Mouse (Mus musculus) kidney, postnatal 25 days (tissue): Measurements from ENCODE around the gene Ddr2.
A peak's percentile ranks its signal among the peaks of the same experiment; 100 is the strongest.

ENCODE experiments used
- DNase-seq, 2 experiments: peaks; one replicate each; pipeline ENCODE4 v3.0.0; 2021; ENCODE audit warnings: mixed read lengths in 2 of 2

Gene Ddr2

DNA sequence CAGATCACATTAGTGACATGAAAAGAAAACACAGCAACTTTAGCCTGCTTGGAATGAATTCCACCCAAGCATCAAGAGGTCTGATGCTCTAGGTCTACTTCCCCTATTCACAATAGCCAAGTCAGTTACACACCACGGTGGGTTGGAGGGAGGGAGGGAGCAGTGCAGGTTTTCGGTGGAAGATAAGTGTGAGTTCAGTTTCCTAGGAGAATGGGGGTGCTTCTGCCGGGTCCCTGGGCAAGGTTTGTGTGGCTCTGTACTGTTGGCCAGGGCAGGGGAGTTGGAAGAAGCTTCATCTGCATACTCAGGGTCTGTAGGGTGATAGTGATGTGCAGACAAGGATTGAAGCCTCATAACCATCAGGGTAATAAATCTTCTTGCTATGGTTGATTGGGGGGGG is 164.6 kb downstream of the Ddr2 start:
- no peak for DNase-seq

DNA sequence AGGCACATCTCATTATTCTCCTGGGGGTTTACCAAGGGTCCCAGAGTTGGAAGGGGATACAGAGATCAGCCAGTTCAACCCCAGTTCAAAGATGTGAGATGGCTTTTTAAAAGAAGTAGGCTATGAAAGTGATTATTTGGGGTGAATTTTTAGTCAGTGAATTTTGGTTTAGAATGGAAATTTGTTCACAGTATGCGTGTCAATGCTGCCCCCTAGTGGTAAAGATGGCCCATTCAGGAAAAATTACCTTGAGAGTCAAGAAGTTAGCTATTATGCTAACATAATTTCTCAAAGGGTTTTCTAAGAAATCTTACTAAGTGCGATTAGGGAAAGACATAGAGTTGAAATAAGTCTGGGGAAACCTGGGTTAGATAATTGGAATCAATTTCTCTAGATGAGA is 171.2 kb downstream of the Ddr2 start:
- DNase-seq, result peak in 1 of 2 experiments; percentile 72

DNA sequence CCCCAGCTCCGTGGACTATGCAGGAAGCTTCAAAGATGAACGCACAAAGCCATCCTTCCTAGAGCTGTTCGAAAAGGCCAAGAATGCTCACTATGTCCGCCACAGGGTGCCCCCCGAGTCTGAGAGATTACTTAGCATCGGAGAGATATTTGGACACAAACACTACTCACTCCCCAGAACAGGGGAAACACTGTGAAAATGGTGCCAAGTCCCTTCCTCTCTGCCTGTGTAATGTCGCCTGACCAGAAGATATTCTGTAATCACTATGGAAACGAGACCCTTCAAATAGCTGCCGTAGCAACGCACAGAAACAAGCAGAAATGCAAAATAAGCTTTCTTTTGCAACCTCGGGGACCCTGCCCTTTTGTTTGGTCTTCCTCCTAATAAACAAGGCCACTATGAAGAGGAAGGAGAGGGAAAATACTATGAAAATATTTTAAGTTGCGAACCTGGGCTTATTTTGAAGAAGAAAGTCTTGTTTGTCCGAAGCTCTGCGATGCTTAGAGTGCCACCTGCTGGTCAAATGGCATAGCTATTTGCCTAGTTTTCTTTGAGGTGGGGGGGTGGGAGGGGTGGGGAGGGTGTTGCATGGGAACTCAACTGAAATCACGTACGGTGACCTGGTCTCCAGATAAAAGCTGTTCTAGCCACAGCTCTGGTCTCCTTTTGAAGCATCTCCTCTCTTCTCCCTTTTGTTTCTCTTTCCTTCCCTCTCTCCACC is 176.4 kb downstream of the Ddr2 start:
- DNase-seq, result peak; percentile 49 to 73

DNA sequence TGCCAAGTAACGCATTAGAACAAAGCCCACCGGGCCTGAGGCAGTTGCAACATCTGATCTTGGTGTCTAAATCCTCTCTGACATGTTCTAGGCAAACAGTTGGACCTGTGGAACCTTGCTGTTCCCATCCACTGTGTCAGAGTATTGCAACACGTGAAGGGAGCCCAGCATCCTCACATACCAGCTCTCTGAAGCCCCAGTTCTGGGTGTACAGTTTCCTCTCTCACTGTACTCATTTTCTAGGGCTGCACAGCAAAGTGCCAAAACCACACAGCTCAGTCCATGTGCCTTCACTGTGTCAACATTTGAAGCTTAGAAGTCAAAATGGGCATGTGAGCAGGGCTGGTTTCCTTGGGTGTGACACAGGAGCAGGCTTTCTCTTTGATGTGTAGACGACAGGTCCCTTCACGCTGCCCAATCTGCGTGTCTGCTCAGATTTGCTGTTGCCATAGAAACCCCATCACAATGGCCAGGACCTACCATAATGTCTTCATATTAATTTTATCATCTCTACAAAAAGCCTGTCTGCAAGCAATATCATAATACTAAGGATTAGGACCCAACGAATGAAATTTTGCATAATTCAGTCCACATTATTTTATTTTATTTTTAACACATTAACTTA is 178.3 kb downstream of the Ddr2 start:
- no peak for DNase-seq

DNA sequence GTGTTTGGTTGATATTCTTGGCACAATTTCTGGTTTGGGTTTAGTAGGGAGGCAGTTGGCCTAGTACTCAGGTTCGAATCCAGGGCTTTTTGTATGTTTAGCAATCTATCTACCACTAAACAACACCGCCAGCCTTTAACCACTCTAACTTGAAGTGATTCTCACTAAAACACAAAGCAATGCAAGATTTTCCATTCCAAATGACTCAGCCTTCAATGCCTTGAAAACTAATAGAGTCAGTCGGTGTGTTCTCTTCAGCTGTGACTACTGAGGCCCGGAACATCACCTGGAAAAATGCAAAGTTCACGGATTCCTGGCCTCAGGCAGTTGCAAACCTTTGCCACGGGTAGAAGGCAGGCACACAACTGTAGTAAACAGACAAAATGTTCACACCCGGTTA is 178.9 kb downstream of the Ddr2 start:
- DNase-seq, result no peak

DNA sequence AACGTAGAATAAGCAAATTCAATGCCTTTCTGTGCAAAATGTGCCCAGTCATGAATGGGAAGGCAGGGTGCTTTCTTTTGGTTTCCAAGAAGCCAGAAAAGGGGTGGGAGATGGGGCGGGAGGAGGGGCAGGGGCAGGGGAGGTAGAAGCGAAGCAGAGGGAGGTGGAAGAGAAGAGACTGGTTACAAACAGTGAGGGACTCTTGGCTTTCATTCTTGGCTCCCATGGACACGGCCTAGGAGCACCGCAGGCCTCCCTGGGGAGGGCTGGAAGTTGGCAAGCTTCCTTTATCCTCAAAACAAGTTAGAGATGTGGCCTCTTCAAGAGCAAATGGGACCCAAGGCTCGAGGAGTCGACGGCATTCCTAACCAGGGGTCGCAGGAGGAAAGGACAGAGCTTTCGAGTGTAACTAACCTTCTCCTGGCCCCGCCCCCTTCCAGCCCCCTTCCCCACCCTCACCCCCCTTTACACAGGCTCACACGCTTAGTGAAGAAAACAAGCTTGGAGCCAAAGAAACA is 182.0 kb downstream of the Ddr2 start, which contains the start of gene Ccdc190:
Ccdc190 (plus strand) TSS at position 195 of the 518 bp plus-strand sequence.
- peak; percentile 40 to 48 for DNase-seq

DNA sequence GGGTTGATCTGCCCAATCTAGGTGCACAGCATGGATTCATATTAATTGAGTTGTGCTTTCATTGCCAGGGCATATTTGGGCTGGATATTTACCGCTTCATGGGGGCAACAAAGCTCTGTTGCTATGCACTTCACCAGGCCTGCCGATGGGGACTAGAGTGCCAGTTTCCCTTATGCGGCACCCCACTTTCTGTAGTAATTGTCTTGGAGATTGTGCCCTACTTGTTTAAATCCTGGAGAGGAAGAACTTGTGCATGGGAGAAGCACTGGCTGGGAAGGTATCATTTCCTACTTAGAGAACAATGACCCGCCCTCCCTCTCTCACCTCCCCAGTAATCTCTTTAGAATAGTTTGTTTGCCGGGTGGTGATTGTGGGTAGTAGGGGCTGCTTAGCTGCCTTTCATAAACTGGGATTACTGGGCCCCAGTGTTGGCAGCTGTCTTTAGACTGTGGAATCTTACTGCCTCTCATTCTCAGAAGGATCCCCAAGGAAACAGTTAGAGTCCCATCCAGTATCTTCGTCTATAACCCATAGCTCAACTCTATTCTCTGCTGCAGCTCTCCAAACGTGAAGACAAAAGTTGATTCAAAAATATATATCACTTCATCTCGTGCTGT is 182.7 kb downstream of the Ddr2 start:
- no peak for DNase-seq

DNA sequence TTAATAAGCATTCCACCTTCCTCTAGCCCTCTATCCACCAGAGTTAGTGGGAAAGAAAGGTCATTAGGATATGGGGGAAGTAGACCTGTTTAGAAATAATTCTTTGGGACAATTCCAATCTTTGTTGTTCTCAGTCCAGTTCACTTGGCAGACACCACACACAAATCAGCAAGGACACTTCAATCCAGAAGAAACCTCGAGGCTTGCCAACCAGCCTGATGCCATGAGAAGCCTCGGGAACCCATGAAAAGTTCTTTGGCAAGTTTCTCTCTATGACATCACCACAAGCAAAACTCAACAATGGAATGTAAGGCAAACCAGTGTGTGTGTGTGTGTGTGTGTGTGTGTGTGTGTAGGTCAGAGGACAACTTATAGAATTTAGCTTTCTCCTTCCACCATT is 186.0 kb downstream of the Ddr2 start:
- no peak for DNase-seq
